Mouse (Mus musculus): ENCODE measurements around the gene Gatb. TPM values are rescaled to one million over a fixed set of nuclear protein-coding genes. Genes with fewer than 3 reads are reported as not detected.

The Gatb gene
- polyA plus RNA-seq, 1 experiment from 2014 or later, result 21.5 TPM

DNA sequence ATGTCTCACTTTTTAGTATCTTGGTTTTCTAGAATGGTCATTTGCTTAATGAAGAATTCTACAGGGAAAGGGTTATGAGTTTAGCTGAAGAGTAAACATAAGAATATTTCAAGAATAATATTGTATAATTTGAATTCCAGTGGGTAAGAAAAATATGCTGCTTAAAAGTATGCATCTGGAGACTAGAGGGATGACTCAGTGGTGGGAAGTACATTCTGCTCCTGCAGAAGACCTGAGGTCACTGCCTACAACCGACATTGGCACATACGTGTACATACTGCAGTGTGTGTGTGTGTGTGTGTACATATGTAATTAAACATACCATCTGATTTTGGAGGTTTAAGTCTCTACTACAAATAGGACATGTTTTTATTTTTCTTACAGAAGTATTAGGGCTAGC lies 61.7 kb downstream of the Gatb start:
- Histone ChIP-seq H3K27ac (ENCODE audit: low read depth, low read length) (no peak overlapping the region), H3K4me1 (ENCODE audit: control insufficient read depth, insufficient read depth, low read length) (no peaks in the 10 kb centered on the region), H3K4me3 (ENCODE audit: low read depth, low read length) (no peak overlapping the region), H3K36me3 (ENCODE audit: control insufficient read depth, insufficient read depth, low read length) (no peaks in the 10 kb centered on the region), H3K27me3 (replicated peaks; ENCODE audit: control insufficient read depth, insufficient read depth, low read length) (no peaks in the 10 kb centered on the region), H3K9ac (ENCODE audit: low read length) (no peak overlapping the region), H3K9me3 (replicated peaks; ENCODE audit: control insufficient read depth, low read length) (no peaks in the 10 kb centered on the region), H3K4me2 (ENCODE audit: low read length) (no peak overlapping the region)
- DNase-seq (ENCODE audit: low spot score) (no peak), ATAC-seq (no peak)
- 98% methylated on average over 2 of the region's 2 CpGs for WGBS

- DNase-seq (ENCODE audit: low spot score) (no peak), ATAC-seq (no peak)
- WGBS, result 92% methylated on average over 5 of the region's 5 CpGs
- Histone ChIP-seq H3K36me3 (ENCODE audit: control insufficient read depth, insufficient read depth, low read length) (no peaks in the 10 kb centered on the region), H3K9ac (ENCODE audit: low read length) (no peak overlapping the region), H3K27ac (ENCODE audit: low read depth, low read length) (no peak overlapping the region), H3K4me1 (ENCODE audit: control insufficient read depth, insufficient read depth, low read length) (no peaks in the 10 kb centered on the region), H3K27me3 (replicated peaks; ENCODE audit: control insufficient read depth, insufficient read depth, low read length) (no peaks in the 10 kb centered on the region), H3K9me3 (replicated peaks; ENCODE audit: control insufficient read depth, low read length) (no peaks in the 10 kb centered on the region), H3K4me3 (ENCODE audit: low read depth, low read length) (no peak overlapping the region), H3K4me2 (ENCODE audit: low read length) (no peak overlapping the region)
These were observed 63.0 kb downstream of the Gatb start for GRCm38 (mm10) chr3:85636716-85637447.

- no peaks in the 10 kb centered on the region for H3K27me3 ChIP-seq (replicated peaks; ENCODE audit: control insufficient read depth, insufficient read depth, low read length)
- ATAC-seq, result no peak
- no peak overlapping the region for H3K27ac ChIP-seq (ENCODE audit: low read depth, low read length)
- H3K4me2 ChIP-seq (ENCODE audit: low read length), result no peak overlapping the region
- no peak for DNase-seq (ENCODE audit: low spot score)
- H3K9ac ChIP-seq (ENCODE audit: low read length), result no peak overlapping the region
- no peaks in the 10 kb centered on the region for H3K4me1 ChIP-seq (ENCODE audit: control insufficient read depth, insufficient read depth, low read length)
- H3K36me3 ChIP-seq (ENCODE audit: control insufficient read depth, insufficient read depth, low read length), result no peaks in the 10 kb centered on the region
- no peaks in the 10 kb centered on the region for H3K9me3 ChIP-seq (replicated peaks; ENCODE audit: control insufficient read depth, low read length)
- WGBS, result 82% methylated on average over 3 of the region's 3 CpGs
- no peak overlapping the region for H3K4me3 ChIP-seq (ENCODE audit: low read depth, low read length)
These were observed 67.8 kb downstream of the Gatb start for GRCm38 (mm10) chr3:85641751-85642150.

- no peaks in the 10 kb centered on the region for H3K36me3 ChIP-seq (ENCODE audit: control insufficient read depth, insufficient read depth, low read length)
- H3K4me3 ChIP-seq (ENCODE audit: low read depth, low read length), result no peak overlapping the region
- H3K4me2 ChIP-seq (ENCODE audit: low read length), result no peak overlapping the region
- no peaks in the 10 kb centered on the region for H3K4me1 ChIP-seq (ENCODE audit: control insufficient read depth, insufficient read depth, low read length)
- H3K27me3 ChIP-seq (replicated peaks; ENCODE audit: control insufficient read depth, insufficient read depth, low read length), result no peaks in the 10 kb centered on the region
- H3K9ac ChIP-seq (ENCODE audit: low read length), result no peak overlapping the region
- H3K9me3 ChIP-seq (replicated peaks; ENCODE audit: control insufficient read depth, low read length), result no peaks in the 10 kb centered on the region
- no peak overlapping the region for H3K27ac ChIP-seq (ENCODE audit: low read depth, low read length)
- ATAC-seq (no peak), DNase-seq (ENCODE audit: low spot score) (no peak)
- WGBS, result 95% methylated on average over 3 of the region's 3 CpGs
These were observed 70.9 kb downstream of the Gatb start for GRCm38 (mm10) chr3:85644814-85645213.

DNA sequence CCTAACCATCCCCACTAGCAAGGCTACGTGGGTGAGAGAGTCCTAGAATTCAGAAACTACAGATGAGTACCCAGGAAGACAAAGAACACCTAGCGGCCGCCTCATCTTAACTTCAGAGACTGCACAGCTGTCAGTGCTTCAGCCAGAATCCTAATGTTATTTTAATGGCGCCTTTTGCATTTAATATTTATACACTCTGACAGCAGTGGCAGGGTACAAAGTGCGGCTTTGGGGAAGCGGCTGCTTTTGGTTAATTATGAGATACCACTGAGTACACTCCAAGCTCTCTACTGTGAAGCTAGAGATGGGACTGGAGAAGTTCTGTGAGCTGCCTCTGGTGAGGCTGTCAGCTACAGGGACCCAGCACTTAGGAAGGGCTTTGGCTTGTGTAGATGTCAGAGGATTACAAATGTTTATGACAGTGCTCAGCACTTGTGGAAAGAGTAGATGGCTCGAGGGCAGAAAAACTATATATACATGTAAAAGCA lies 71.6 kb downstream of the Gatb start:
- ATAC-seq, result no peak
- Histone ChIP-seq H3K9me3 (replicated peaks; ENCODE audit: control insufficient read depth, low read length) (no peaks in the 10 kb centered on the region), H3K27ac (ENCODE audit: low read depth, low read length) (no peak overlapping the region), H3K36me3 (ENCODE audit: control insufficient read depth, insufficient read depth, low read length) (no peaks in the 10 kb centered on the region), H3K4me3 (ENCODE audit: low read depth, low read length) (no peak overlapping the region), H3K4me1 (ENCODE audit: control insufficient read depth, insufficient read depth, low read length) (no peaks in the 10 kb centered on the region), H3K27me3 (replicated peaks; ENCODE audit: control insufficient read depth, insufficient read depth, low read length) (no peaks in the 10 kb centered on the region), H3K4me2 (ENCODE audit: low read length) (no peak overlapping the region), H3K9ac (ENCODE audit: low read length) (no peak overlapping the region)
- DNase-seq (ENCODE audit: low spot score), result no peak
- WGBS, result 88% methylated on average over 7 of the region's 7 CpGs

GRCm38 (mm10) chr3:85649176-85649575 lies 75.3 kb downstream of the Gatb start:
- Histone ChIP-seq H3K27ac (ENCODE audit: low read depth, low read length) (no peak overlapping the region), H3K9me3 (replicated peaks; ENCODE audit: control insufficient read depth, low read length) (no peaks in the 10 kb centered on the region), H3K4me2 (ENCODE audit: low read length) (no peak overlapping the region), H3K36me3 (ENCODE audit: control insufficient read depth, insufficient read depth, low read length) (0 out of 2 replicates have a peak, but pooled peaks cover 4% of the 10 kb centered on the region), H3K27me3 (replicated peaks; ENCODE audit: control insufficient read depth, insufficient read depth, low read length) (no peaks in the 10 kb centered on the region), H3K9ac (ENCODE audit: low read length) (no peak overlapping the region), H3K4me3 (ENCODE audit: low read depth, low read length) (no peak overlapping the region), H3K4me1 (ENCODE audit: control insufficient read depth, insufficient read depth, low read length) (no peaks in the 10 kb centered on the region)
- 87% methylated on average over 4 of the region's 4 CpGs for WGBS
- no peak for ATAC-seq
- no peak for DNase-seq (ENCODE audit: low spot score)

GRCm38 (mm10) chr3:85652727-85653665 lies 79.1 kb downstream of the Gatb start:
- ATAC-seq (no peak), DNase-seq (ENCODE audit: low spot score) (no peak)
- 79% methylated on average over 4 of the region's 4 CpGs for WGBS
- Histone ChIP-seq H3K9ac (ENCODE audit: low read length) (no peak overlapping the region), H3K4me1 (ENCODE audit: control insufficient read depth, insufficient read depth, low read length) (no peaks in the 10 kb centered on the region), H3K27me3 (replicated peaks; ENCODE audit: control insufficient read depth, insufficient read depth, low read length) (no peaks in the 10 kb centered on the region), H3K9me3 (replicated peaks; ENCODE audit: control insufficient read depth, low read length) (no peaks in the 10 kb centered on the region), H3K4me3 (ENCODE audit: low read depth, low read length) (no peak overlapping the region), H3K36me3 (ENCODE audit: control insufficient read depth, insufficient read depth, low read length) (peaks cover 4% of the 10 kb centered on the region; the same call in 1 of the 2 replicates), H3K27ac (ENCODE audit: low read depth, low read length) (no peak overlapping the region), H3K4me2 (ENCODE audit: low read length) (no peak overlapping the region)

DNA sequence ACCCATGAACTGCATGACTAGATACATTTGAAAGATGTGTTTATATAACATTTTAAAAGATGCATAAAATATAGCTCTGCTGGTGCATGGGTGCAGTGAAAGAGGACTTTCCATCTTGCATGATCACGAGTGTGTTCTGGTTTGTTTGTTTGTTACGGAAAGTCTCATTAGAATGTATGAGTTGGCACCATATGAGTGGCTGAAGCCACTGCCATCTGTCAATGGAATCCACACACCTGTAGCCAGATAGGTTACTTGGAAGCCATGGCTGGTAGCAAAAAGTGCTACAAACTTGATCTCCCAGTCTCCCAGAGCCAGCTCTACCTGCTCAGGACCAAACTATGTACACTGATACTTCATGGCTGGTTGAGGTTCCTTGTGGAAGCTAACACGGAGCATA lies 81.6 kb downstream of the Gatb start:
- Histone ChIP-seq H3K4me3 (ENCODE audit: low read depth, low read length) (no peak overlapping the region), H3K9me3 (replicated peaks; ENCODE audit: control insufficient read depth, low read length) (no peaks in the 10 kb centered on the region), H3K9ac (ENCODE audit: low read length) (no peak overlapping the region), H3K27ac (ENCODE audit: low read depth, low read length) (no peak overlapping the region), H3K36me3 (ENCODE audit: control insufficient read depth, insufficient read depth, low read length) (peaks cover 4% of the 10 kb centered on the region; the same call in 1 of the 2 replicates), H3K4me2 (ENCODE audit: low read length) (no peak overlapping the region), H3K4me1 (ENCODE audit: control insufficient read depth, insufficient read depth, low read length) (no peaks in the 10 kb centered on the region), H3K27me3 (replicated peaks; ENCODE audit: control insufficient read depth, insufficient read depth, low read length) (no peaks in the 10 kb centered on the region)
- DNase-seq (ENCODE audit: low spot score) (no peak), ATAC-seq (no peak)
- WGBS, result 93% methylated on average over 3 of the region's 3 CpGs
